Mouse (Mus musculus) cerebellum, adult 11-12 months (tissue): ENCODE data around the gene Gm20388.

Source experiments
- DNase-seq: peaks from one replicate; pipeline ENCODE4 v3.0.0; 2022

The Gm20388 gene

DNA sequence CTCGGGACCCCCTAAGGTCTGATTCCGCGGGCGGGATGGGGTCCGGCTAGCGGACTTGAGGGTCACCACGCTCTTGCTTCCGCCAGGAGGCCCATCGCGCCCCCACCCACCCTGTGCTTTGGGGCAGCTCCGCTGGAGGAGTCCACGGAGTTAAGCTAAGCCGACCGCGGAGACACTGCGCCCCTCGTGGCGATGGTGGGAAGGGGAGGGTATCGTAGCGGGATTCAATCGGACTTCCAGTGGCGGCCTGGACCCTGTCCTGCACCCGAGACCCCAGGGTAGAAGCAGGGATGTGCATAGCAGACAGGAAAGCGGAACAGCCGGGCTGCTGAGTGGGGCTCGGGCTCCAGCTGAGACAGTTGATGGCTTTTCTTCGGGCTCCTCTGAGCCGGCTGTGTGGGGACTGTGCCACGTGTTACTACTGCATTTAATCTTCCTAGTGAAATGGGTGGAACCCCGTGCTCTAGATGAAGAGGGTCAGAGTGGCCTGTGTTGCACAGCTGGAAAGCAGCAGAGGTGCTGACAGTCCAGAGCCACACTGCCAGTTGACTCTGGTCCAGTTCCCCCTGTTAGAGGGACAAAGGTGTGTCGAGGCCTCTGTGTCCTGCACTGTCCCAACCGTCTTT lies 2320.2 kb downstream of the Gm20388 start:
- peak; percentile 70 for DNase-seq

DNA sequence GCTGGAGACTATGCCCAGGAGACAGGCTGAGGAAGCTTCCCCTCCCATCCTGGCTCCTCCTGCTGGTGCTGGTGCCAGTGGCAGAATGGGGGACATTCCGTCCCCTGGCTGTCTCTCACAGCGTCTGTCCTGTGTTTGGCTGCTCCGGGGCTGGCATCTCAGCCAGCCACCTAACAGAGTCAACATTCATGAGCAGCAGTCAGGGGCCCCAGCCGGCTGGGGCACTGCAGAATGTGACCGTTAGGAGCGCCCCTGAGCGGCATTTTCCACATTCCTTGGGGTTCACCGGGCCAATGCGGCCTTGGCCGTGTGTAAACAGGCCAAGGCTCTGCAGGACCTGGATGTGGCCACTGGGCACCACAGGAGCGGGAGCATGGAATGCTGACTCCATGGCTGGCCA lies 2323.4 kb downstream of the Gm20388 start:
- DNase-seq, result peak; percentile 64

DNA sequence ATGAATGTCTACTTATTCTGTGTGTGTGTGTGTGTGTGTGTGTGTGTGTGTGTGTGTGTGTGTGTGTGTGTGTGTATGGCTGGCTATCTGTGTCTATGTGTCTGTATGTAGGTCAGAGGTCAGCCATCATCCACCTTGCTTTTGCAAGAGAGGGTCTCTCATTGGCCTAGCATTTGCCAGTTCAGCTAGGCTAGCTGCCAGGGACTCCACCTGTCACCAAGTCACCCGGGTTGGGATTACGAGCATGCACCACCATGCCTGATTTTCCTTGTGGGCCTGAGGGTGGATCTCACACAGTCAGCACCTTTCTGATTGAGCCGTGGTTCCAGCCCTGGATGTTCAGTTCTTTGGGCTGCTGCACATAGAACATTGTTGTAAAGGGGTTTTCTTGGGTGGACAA lies 2325.9 kb downstream of the Gm20388 start:
- no peak for DNase-seq

DNA sequence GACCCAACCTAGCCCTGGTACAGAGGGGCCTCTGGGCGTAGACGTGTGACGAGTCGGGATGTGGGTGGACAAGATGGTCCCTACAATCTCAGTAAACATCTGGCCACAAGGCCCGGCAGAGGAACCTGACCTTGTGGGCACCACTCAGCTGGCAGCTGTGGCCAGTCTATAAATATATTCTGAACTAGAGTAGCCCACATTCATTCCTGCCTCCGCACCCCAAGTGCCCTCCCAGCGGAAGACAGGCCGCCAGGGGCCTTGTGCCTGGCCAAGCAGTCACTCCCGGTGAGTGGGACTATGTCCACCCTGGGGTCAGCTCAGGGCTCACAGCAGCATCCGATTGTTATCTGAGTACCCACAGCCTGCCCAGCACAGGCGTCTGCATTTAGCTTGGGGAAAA lies 2327.6 kb downstream of the Gm20388 start:
- no peak for DNase-seq

DNA sequence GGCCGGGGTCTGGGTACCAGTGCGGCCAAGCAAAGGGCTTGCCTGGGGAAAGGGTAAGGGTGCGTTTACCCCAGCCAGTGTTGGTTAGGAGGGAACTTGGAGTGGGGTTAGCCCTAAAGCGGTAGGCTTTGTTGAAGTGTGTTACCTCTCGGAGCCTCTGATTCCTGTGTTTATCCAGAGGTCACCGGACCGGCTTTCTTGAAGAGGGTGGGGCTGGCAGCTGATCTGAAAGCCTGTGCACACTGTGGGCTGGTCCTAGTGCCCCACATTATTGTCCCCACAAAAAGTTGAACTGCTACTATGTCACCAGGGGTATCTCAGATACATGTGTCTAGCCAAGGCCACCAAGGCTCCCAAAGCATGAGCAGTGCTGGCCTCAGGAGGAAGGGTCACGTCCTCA lies 2328.1 kb downstream of the Gm20388 start:
- no peak for DNase-seq

DNA sequence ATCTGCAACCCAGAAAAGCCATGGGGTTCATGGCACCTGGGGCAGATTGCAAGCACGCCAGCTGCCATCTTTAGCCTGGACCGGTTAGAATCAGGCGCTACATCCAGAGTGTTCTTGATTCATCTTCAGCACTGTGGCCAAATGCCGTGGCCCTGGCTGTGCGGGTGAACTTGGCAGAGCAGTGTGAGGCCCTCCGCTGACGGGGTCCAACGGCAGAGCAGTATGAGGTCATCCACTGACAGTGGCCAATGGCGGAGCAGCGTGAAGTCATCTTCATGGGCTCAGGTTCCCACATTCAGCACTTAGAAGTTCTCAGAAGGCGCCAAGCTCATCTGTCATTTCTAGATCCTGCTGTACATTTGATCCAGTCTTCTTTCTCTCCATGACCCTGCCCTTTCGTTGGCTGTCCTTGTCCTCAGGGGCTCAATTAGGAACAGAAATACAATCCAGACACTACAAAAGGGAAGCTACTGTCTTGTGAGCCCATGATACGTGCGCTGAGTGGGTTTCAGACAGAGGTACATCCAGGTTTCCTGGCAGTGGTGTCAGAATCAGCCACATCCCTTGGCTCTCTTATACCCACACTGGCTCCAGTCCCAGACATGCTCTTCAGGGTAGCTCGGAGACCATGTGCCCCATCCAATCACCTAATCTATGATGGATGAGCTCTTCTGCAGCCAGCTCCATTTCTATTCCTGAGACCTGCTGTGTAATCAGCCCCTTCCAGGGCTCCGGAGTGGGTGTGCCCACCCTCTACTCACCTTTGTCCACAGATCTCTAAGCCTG lies 2329.8 kb downstream of the Gm20388 start:
- DNase-seq, result no peak

DNA sequence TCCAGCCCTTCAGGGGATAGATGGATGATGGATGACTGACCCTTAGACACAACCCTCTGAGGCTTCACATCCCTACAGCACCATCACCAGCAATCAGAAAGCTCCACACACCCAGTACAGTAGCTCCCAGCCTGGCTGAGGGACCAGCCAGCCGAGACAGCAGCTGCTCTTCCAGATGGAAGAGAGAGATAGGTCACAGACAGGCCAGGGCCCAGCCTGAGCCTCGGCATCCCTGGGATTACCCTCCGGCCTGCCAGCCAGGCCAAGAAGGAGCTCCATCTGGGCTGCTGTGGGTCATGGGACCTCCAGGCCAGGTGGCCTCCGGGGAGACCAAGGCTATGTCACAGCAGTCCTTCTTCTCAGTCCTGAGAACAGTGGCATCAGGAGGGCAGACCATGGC lies 2332.7 kb downstream of the Gm20388 start:
- DNase-seq, result no peak

DNA sequence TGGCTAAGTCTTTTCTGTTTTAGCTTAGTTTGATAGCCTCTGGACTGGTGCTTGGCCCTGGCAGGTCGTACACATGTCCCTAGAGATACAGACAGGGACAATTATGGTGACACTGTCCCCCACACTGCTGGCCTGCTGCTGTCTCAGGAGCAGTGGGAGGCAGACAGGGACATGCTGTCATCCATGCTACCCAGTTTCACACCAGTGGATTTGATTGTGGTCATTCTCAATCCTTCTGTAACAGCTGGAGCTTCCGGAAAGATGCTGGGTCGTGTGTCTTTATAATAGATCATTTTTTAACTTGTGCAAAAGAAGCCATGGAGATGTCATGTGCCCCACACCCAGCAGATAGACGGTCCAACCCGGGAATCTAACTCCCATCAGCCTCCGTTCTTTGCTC lies 2334.5 kb downstream of the Gm20388 start:
- no peak for DNase-seq

DNA sequence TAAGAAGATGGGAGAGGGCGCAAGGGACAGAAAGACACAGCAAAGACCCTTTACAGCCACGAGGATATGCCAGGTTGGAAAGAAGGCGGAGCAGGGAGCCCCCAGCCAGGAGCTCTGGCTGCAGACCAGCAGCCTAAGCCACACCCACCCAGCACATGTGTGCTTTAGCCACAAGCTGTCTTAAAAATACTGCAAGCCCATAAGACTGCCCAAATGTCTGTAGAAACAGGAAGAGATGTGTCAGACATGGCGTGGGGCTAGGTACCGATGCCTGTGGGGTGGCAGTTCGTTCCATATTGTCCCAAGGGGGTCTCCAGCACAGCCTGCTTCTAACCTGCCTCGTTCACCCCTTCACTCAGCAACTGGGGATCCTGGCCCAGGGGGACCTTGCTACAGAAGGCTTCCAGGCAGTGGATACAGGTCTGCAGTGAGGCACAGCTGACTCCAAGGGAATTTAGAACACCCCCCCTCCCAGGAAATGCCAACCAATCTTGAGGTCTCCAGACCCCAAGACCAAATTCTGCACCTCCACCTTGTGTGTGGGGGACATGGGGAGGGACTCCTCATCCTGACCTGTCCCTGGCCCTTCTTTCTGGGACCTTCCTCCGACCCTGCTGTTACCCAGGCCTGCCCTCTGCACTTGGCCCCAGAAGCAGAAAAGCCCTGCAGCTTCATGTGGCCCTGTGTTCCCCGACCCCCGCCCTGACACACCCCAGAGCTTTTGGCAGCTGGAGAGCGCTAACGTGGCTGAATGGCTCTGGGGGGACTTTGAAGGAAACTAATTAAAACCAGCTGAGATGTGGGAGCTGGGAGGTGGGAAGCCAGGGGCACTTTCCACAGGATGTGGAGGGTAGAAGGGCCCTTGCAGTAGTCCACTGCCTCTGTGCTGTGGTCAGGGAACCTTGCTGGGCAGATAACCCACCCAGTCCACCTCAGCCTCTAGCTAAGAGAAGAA lies 2335.9 kb downstream of the Gm20388 start:
- no peak for DNase-seq

DNA sequence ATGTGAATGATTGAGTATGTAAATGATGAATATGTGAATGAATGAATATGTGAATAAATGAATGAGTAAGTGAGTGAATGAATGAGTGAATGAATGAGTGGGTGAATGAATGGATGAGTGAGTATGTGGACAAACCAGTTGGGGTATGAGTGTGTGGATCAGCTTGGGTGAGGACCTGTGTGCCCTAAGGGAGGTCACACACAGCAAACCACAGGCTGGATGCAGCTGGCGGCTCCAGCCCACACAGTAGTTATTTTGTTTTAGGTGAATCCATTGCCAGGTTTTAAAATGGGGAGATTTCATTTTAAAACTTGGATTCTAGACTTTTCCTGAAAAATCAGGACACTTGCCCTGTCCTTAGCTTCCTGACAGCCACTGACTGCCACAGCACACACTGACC lies 2341.1 kb downstream of the Gm20388 start:
- DNase-seq, result no peak

DNA sequence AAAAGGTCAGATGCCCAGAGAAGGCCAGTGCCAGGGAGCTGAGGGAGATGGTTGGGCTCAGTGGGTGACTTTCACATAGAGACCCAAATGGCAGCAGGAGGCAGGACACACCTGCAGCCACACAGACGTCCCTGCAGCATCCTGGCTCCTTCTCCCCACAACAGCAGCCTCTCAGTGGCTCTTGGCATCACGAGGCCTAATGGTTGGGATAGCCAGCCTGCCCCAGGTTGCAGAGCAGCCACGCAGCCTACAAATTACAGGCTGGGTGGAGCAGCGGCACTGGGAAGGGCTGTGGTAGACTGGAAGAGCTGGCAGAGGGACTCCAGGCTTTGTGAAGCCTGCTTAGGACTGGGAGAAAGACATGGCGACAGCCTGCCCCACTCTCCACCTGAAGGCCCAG lies 2341.7 kb downstream of the Gm20388 start:
- DNase-seq, result no peak

DNA sequence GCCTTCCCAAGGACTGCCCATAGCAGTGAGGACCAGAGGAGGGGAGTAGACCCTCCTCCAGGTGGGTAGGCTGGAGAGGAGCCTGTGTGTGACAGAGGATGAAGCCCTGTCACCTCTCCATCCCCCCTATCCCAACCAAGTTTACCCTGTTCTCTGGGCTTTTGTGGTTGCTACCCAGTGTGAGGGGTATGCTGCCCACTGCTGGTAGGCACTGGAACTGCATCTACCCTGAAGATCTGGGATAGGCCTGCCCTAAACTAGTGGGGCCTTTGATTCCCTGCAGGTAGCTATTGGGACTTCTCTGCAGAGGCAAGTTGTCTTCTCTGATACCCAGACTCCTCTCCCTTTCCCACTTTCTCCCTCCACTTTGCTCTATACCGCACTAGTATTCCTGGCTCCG lies 2348.7 kb downstream of the Gm20388 start:
- DNase-seq, result peak; percentile 59

DNA sequence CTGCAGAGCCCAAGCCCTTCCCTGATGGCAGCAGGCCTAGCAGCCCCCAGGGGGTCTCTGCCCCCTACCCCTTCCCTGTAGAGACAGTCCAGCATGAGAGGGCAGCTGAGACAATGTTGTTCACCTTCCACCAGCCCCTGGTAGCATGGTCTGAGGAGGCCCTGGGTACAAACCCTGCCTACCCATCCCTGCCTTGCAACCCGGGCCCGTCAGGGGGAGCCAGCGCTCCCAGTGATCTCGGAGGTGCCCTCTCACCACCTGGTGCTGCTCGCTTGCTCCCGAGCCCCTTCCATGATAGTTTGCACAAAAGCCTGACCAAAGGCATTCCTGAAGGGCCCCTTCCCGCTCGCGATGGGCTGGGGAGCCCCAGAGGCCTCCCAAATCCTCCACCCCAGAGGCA lies 2350.1 kb downstream of the Gm20388 start:
- peak; percentile 26 for DNase-seq

DNA sequence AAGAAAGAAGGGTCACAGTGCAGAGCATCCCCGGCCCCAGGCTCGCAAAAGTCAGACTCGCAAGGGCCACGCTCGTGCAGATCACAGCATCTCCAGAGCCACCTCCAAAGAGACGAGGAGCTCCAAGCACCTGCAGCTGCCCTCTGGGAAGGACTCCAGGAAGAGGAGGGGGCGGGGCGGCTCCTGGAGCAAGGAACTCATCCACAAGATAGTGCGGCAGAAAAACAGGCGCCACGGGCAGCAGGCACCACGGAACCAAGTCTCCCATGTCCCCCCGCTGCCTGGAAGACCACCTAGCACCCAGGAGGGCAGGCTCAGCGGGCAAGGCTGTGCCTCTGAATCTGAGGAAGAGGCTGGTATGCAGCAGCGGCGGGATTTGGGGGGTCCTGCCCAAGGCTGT lies 2352.2 kb downstream of the Gm20388 start:
- DNase-seq, result peak; percentile 54

DNA sequence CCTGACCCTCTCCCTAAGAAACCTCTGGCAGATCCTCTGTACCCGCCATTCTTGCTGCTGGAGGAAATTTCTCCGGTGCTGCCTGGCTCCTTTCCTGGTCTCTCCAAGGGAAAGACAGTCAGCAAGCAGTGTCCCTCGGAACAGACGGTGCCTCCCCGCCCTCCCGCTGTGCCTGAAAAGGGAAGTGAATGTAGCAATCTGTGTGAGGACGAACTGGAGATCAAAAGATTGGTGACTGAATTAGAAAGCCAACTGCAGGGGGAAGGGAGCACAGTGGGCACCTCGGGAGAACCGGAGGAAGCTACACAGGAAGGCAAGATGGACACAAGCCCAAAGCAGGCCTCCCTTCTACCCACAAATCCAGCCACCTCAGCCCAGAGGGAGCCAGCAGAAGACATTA lies 2353.6 kb downstream of the Gm20388 start:
- peak; percentile 89 for DNase-seq

DNA sequence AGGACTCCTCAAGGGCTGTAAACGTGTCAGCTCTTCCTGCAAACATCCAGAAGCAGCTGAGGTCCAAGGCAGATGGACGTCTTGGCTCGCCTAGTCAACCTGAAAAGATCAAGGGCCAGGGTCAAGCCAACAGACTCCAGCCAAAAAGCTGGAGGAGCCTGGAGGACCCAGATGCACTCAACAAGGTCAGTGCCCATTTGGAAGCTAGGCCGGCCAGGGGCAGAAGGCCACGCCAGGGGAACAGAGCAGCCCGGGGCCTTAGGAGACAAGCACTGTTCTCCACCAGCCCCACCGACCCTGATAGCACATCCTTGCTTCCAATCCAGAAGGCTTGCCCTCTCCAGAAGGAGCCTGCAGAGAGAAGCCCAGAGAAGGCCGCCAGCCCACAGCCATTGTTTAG lies 2354.9 kb downstream of the Gm20388 start:
- DNase-seq, result peak; percentile 32

DNA sequence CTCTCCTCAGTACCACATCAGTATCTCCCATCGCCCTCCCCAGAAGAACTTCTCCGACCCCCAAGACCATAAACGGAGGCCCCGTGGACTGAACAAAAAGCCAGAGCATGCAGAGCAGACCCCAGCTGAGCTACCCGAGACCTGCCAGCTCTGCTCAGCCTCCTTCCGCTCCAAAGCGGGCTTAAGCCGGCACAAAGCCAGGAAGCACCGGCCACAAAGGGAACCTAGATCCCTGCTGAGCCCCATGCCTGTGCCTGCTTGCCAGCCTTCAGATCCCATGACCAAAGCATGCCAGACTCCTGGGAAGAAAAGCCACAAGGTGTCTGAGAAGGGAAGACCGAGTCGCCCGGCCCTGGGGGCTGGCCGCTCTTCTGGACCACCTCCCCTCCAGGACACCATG lies 2356.2 kb downstream of the Gm20388 start:
- DNase-seq, result peak; percentile 55

DNA sequence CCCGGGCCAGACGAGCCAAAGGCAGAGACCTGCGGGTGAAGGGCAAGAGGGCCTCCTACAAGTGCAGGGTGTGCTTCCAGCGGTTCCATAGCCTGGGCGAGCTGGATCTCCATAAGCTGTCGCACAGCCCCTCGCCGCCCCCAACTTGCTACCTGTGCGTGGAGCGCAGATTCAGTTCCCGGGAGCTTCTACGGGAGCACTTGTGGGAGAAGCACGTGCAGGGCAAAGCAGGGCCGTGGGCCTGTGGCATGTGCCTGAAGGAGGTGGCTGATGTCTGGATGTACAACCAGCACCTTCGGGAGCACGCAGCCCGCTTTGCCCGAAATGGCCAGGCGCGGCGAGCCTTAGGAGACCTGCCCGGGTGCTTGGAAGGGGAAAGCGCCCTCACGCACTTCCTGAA lies 2358.2 kb downstream of the Gm20388 start:
- peak; percentile 35 for DNase-seq

DNA sequence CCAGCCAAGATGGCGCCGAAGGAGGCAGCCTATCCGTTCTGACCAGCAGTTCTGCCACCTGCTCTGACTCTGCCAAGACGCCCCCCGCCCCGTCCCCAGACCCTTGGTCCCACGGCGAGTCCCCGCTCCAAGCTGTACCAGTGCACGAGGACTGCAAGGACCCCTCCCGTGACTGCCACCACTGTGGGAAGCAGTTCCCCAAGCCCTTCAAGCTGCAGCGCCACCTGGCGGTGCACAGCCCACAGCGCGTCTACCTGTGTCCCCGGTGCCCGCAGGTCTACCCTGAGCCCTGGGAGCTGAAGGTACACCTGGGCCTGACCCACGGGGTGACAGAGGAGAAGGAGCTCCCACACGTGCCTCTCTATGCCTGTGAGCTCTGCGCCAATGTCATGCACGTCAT lies 2358.8 kb downstream of the Gm20388 start:
- peak; percentile 84 for DNase-seq

DNA sequence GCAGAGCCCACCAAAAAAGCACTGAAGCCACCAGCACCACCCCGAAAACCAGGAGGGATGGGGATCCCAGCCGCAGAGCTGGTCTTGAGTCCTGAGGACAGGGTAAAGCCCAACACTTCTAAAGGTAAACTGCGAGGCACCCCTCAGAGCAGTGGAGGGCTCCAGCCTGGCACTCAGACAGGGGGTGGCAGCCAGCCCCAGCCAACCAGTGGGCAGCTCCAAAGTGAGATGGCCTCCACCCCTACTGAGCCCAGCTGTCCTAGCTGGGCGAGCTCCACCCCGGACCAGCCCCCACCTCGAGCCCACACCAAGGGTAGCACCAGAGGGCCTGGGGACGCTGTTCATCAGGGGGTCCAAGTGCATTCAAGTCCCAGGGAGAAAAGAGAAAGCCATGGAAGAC lies 2359.9 kb downstream of the Gm20388 start:
- DNase-seq, result peak; percentile 36

DNA sequence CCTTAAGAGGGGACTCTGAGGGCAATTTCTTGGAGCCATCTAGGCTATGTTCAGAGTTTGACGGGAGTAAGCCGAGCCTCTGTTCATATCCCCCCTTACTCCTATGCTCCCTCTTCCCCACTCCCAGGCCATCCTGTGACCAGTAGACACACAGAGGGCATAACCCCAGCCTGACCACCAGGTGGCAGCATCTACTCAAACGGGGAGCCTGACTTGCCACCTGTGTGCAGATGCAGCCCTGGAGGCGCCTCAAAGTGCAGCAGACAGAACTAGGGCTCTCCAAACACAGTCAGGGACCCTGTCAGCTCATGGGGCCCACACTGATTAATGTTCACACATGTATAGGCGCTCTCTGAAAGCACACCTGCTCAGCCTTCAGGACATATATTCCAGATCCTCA lies 2362.5 kb downstream of the Gm20388 start:
- DNase-seq, result peak; percentile 73

DNA sequence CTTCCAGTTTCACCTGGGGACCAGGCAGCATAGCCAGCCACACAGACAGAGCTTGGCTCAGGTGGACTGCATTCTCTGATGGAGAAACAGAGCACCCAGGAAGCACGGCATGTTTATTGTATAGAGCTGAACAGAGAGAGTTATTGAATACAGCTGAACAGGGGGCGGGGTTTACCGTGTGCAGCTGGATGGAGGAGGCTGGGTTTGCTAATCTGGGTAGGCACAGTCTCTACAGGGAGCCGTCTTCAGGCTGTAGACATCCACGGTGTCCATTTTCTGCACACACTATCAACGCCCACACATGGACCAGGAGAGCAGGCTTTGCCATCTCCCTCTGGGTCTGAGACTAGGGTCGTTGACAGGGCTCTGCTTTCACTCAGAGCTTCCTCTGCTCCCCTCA lies 2363.2 kb downstream of the Gm20388 start:
- no peak for DNase-seq

DNA sequence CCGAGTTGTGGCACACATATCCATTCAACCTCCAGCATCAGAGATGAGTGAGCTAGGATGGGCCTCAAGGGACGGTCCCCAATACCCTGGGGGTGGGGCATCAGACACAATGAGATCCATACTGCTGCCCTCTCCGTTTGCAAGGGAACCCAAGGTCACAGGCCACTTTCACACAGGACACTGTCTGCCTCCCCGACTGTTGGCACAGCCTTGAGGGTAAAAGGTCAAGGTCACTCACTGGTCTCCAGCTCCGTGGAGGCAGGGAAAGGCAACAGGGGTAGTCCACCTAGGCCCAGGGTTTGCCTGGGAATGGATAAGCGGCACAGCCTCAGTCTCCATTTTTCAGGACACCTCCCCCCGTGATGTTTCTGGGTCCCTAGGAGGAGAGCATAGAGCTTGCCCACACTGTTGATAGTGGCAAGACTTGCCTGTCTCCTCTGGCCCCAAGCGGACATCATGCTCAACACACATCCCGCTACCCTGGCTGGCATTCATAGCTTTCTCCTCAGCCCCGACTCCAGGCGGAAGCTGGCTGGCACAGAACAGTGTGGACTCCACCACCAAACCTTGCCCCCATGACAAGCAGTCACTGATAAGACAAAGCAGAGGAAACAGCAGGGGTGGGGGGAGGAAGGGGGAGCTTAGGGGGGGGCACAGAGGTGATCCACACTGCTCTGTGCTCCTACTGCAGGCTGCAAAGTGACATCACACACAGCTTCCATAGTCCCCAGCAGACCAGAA lies 2364.2 kb downstream of the Gm20388 start:
- DNase-seq, result peak; percentile 32
